Mouse (Mus musculus) T-helper 2 cell (primary cell): ENCODE results near the gene Bcor.

Source experiments
- in situ Hi-C: fragments of 300-600 bp; cut with MboI, MseI; formaldehyde crosslinking; loops from one replicate; pipeline ENCODE4 v1.15.1; 2025; ENCODE audit warnings: high pct_unique_total_duplicates

The Bcor gene

DNA sequence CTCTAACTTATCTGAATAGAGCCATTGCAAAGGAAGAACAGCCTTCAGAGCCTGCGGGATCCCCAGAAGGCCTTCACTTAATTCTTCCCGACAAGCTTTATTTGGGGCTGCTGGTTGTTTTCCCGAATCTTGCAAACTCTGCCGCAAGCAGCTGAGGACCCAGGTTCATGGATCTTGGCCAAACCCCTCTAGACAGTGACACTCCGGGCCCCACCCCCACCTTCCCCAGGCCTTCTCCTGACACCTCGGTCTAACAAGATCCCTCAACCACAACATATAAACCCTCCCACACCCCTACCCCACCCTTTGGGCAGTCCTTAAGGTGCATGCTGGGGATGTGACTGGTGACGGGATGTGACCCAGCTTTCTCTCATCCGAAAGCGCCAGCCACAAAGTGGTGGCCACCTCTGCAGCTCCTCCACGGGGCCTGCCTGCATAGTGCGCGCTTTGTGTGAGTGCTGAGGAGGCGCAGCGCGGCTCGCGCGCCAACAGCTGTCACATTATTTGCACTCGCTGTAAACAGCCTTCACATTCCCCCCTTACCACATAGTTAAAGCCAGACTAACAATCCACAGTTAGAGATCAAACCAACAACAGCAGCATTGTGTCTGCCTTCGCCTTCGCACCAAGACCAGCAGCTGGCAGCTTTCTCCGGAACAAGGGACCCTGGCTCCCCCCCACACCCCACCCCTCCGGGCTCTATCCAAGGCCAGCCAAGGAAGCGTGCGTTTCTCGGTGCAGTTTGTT, 91.0 kb downstream of the Bcor start:
- in situ Hi-C loops, result no loop called here

GRCm38 (mm10) chrX:12067851-12068510, 92.2 kb downstream of the Bcor start:
- in situ Hi-C loops, result no loop called here

GRCm38 (mm10) chrX:12067031-12067430, 93.1 kb downstream of the Bcor start:
- in situ Hi-C loops, result no loop called here

DNA sequence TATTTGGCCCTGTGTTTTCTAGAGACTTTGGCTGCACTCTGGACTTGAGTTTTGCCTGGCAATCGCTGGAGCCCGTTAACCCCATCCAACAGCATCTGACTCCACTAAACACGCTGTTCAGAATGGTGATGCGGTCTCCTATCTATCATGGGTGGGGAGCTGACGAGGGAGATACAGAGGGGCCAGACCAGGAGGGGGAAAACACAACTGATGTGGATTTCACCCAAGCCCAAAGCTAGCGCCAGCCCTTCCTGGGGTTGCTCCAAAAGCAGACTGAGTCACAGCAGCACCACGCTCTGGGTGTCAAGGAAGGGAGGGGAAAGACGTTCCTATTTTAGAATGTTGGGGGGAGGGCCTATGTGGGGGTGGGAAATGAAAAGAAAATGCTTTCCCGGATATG, 94.4 kb downstream of the Bcor start:
- in situ Hi-C loops, result no loop called here

DNA sequence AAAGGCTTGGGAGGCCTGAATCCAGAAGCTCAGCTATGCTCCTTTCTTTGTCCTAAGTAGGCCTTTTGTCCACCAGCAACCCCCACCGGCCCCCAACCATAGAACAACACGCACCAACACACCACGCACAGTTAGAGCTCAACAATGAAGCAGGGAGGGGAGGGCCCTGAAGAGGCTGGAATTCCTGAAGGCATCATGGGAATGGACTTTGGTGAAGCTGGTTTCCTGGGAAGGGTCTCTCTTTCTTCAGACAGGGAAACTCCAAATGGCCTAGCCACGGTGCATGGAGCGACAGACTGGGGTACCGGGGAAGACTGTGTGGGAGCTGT, 97.3 kb downstream of the Bcor start:
- in situ Hi-C loops, result no loop called here

GRCm38 (mm10) chrX:12062121-12062931, 97.8 kb downstream of the Bcor start:
- in situ Hi-C loops, result no loop called here

DNA sequence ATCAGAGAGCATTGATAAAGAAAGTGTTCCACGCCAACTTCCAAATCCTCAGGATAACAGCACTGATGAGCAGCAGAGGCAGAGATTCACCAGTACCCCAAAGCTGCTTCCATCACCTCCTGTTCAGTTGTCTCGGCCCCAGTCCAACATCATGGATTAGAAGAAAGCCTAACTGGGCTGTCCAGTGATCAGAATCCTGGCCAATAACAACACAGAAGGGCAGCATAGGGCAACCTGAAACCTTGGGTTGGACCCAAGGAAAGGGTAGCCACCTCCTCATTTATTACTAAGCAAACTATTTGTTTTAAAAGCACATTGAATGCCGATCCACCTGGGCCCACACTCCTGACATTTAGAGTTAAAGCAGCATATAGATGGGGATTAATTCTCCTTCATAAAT, 99.3 kb downstream of the Bcor start:
- in situ Hi-C loops, result no loop called here

DNA sequence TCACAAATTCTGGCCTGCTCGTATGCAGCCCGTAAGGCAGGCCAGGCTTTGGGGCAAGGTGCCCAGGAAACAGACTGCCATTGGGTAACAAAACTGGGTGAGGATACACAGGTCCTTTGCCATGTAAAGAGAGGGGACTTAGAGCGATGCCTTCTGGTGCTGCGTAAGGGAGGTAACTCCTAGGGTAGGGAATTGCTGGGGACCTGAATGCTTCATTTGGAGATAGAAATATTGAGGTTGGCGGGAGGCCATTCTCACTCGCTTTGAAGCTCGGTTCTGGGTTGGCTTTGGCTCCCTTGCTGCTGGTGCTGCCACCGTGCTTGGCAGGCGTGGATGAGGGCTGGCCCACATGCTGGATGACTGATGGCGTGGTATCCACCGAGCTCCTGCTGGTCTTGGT, 102.9 kb downstream of the Bcor start:
- in situ Hi-C loops, result loop anchor here (5.0 kb wide), 2 partner anchors 40 to 415 kb away; no protein-coding TSS in a partner anchor

DNA sequence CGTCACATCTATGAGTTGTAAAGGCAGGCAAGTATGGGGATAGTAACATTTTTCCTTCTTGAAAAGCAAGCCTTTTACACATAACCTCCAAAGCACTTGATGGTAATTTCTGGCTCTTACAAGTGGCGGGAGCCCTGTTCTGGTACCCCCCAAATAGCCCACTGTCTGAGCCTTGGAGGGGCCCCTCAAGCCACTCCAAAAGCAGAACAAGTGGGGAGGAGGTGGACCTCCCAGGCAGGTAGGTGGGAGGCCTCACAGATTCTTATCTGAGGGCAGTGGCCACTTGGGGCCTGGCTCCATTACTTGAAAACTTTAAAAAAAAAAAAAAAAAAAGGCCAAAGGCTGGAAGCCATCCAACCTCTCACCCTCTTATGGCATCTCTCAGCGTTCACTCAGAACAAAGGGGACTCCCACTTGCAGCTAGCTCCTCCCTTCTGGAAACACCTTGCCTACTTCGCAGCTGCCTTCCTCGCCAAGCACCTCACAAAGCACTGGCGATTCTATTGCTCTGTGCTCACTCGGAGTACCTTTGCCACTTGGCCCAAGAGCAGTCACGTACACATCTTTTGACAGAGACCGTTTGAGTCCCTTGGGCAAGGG, 106.7 kb downstream of the Bcor start:
- in situ Hi-C loops, result no loop called here

DNA sequence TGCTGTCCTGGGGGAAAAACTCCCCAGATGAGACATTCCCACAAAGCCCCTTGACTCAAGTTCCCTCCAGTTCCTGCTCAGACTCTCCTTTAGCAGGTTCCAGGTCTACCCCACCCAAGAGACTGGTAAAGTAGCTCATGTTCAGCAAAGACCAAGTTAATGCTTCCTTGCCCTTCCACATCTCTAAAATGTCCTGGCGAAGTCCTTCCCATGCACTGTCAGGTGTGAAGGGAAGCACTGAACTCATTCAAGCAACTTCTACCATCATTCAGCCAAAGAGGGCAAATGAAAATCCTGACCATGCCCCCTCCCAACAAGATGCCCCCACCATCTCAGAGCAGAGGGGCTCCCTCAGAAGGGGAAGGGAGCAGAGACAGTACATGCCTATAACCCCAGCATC, 107.5 kb downstream of the Bcor start:
- in situ Hi-C loops, result no loop called here

DNA sequence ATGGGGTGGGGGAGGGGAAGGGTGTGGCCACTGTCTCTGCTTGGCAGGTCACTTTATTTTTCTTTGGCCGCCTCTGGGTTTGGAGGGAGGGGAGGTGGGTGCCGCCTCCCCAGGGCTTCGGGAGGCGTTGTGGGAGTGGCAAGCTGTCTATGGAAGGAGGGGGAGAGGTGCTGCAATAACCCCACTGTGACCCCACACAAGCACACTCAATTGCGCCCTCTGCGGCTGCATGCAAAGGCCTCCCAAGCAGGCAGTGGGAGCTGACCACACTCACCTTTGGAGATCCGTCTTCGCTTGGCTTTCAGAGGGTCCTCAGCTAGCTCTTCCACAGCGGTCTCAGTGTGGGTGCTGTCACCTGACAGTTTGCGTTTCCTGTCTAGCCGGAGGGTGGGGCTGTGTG, 111.4 kb downstream of the Bcor start:
- in situ Hi-C loops, result no loop called here

- in situ Hi-C loops, result no loop called here
These were observed 112.0 kb downstream of the Bcor start for GRCm38 (mm10) chrX:12048166-12048565.

DNA sequence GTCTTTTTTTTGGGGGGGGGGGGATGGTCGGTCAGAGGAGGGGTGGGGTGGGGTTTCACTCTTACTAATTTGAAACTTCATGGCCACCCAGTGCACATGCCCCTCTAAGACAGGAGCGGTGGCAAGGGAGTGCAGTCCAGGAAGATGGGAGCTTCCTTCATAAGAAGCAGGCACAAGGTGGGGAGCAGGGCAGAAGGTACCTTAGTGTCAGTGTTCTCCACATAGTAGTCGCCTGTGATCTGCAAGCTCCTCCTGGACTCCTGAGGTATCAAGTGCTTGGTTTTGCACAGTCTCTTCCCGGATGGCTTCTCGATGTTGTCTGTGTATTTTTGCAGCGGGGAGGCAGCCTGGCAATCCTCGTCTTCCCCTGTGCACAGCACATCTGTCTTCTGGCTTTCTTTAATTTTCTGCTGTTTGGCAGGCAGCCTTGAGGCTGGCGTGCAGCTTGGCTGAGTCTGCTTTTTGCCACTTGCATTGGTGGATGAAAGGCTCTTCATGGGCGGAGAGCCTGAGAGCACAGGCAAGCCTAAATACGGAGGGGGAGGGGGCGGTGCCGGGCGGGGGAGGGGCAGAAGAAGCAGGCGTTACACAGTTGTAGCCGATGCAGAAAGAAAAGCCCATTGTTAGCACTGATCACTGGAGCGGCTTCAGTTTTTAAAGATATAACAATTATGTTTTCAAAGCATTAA, 112.8 kb downstream of the Bcor start:
- in situ Hi-C loops, result no loop called here

- in situ Hi-C loops, result no loop called here
These were observed 113.5 kb downstream of the Bcor start for GRCm38 (mm10) chrX:12046676-12047075.

GRCm38 (mm10) chrX:12043352-12043751, 116.8 kb downstream of the Bcor start:
- in situ Hi-C loops, result no loop called here

DNA sequence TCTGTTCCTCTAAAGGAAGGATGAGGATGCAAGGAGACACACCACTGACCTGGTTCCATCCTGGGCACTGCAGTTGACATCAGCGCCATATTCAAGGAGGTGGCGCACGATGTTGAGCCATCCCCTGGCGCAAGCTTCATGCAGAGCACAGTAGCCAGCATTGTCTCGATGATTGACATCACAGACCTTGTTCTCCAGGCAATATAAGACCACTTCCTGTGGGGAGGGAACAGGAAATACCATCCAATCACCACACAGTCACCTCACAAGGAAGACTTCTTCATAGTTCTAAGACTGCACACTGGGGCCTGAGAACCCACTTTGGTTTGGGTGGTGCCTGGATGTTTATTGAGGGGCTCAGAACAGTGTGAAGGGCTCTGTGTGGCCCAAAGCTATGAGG, 118.7 kb downstream of the Bcor start:
- in situ Hi-C loops, result no loop called here

DNA sequence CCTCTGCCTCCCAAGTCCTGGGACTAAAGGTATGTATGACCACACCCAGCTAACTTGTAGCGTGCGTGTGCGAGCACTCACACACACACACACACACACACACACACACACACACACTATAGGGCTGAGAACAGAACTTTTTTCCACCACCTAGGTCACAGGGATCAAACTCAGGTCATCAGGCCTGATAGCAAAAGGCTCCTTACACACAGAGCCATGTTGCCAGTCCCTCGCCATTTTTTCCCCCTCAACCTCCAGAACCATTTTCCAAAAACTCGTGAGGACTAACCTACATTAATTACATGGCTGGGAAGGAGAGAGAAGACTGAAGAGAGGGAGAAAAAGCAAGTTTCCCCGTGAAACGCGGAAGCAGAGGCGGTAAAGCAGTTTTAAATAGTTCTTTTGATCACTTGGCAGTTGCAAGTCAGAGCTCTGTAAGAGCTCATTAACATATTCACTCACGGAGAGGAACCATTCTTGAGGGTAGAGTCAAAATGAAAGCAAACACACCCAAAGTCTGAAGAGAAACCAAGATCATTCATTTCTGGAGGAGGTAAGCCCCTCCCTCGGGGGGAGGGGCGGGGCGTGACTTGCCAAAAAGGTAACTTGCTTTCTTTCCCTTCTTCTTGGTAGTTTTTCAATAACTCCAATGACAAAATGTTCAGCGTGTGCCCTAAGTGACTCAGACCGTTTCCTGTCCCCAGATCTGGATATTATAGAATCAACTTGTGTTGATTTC, 145.3 kb downstream of the Bcor start:
- in situ Hi-C loops, result loop anchor here (5.0 kb wide), 1 partner anchor 42 kb away; no protein-coding TSS in a partner anchor

- in situ Hi-C loops, result no loop called here
These were observed 149.5 kb downstream of the Bcor start for GRCm38 (mm10) chrX:12010660-12011059.

DNA sequence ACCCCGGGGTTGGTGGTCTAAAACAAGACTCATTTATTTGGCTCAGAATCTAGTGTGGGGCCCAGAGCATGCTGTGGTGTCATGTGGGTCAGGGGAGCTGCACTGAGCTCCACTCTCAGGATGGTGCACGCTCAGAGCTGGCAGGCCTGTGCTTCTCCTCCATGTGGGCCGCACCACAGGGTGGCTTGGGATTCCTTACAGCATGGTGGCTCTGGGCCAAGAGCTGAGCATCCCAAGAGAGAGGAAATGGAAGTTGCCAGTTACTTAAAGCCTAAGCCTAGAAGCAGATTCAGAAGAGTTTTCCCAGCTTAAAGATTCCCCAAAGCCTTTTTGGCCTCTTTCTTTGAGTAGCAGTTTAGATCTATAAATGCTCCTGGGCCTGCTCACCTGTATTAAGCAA, 151.1 kb downstream of the Bcor start:
- in situ Hi-C loops, result no loop called here

GRCm38 (mm10) chrX:12007832-12008540, 152.2 kb downstream of the Bcor start:
- in situ Hi-C loops, result no loop called here
